Comparison of ENCODE assay signal across 8 mouse cellular contexts in the genomic region with DNA sequence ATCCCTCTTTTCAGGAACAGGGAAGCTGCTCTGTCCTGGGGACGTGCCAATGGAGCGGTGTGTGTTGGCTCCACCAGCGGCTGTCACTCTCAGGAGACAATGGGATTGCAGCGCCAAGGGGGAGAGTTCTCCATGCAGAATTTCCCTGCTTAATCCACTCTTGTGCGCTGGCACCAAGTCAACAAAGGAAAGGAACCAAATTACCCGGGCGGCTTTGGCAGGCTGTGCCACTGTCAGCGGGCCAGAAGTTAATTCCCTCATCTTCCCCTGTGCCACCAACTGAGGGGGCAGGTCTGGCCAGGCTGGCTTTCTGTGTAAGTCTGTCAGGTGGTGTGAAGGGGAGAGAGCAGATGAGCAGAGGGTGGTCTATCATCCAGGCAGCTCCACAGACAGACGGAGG.
DNase-seq lines count a peak whose midpoint lies in the region; ATAC-seq and TF ChIP-seq lines count a peak whose summit lies in the region.

No protein-coding gene starts in this region.

- no peak overlapping the region for H3K9ac ChIP-seq in midbrain, embryonic 14.5 days (replicated peaks; ENCODE audit: low read length)

- no peaks in the 10 kb centered on the region for H3K36me3 ChIP-seq in midbrain, embryonic 14.5 days (ENCODE audit: control insufficient read depth, insufficient read depth, low read length)

- 5% methylated on average over 9 of the region's 9 CpGs for WGBS in midbrain, embryonic 14.5 days

- H3K9me3 ChIP-seq in midbrain, embryonic 14.5 days (ENCODE audit: control insufficient read depth, low read length), result no peaks in the 10 kb centered on the region

- TF ChIP-seq CTCF in gastrocnemius, adult 2 months (IDR thresholded peaks at IDR 0.05), result no peak
- no peak for TF ChIP-seq CTCF in layer of hippocampus, adult 2 months (conservative IDR thresholded peaks at IDR 0.05)

- no peaks in the 10 kb centered on the region for H3K27me3 ChIP-seq in midbrain, embryonic 14.5 days (ENCODE audit: control insufficient read depth, insufficient read depth, low read length)

- peak; percentile 54 for ATAC-seq in midbrain, embryonic 14.5 days (ENCODE audit: low FRiP score, low TSS enrichment)
- no peak for ATAC-seq in erythroid progenitor cell, adult 5-6 weeks (replicated peaks; ENCODE audit: low FRiP score, poor library complexity, severe bottlenecking)

- no peak overlapping the region for H3K4me2 ChIP-seq in midbrain, embryonic 14.5 days (ENCODE audit: low read length)

- peaks cover 35% of the 10 kb centered on the region for H3K4me1 ChIP-seq in midbrain, embryonic 14.5 days (ENCODE audit: control insufficient read depth, insufficient read depth, low read length)

- DNase-seq in heart, adult 11 months, result peak; percentile 91
- DNase-seq in heart, postnatal 25 days (ENCODE audit: low spot score), result no peak
- peak; percentile 51 for DNase-seq in cerebellum, adult 8-10 months
- peak; percentile 19 for DNase-seq in gastrocnemius, adult 2 months
- peak; percentile 61 to 66 for DNase-seq in layer of hippocampus, adult 2 months (ENCODE audit: low spot score in 2 of 2)
- DNase-seq in midbrain, embryonic 14.5 days, result peak; percentile 87
- no peak for DNase-seq in thymus, postnatal 14 days

- no peak overlapping the region for H3K27ac ChIP-seq in gastrocnemius, adult 2 months
- H3K27ac ChIP-seq in layer of hippocampus, adult 2 months, result no peak overlapping the region
- H3K27ac ChIP-seq in midbrain, embryonic 14.5 days (replicated peaks; ENCODE audit: low read depth, low read length), result peak overlapping the region; percentile 28; the same call in 1 of the 2 replicates

- no peak overlapping the region for H3K4me3 ChIP-seq in gastrocnemius, adult 2 months
- no peak overlapping the region for H3K4me3 ChIP-seq in layer of hippocampus, adult 2 months
- no peak overlapping the region for H3K4me3 ChIP-seq in midbrain, embryonic 14.5 days (replicated peaks; ENCODE audit: low read depth, low read length)

- intact Hi-C loops in heart, postnatal 25 days (cut with DNase I), result no loop called here
- intact Hi-C loops in gastrocnemius, adult 2 months (cut with DNase I), result no loop called here

Comparison
In these comparisons a context has a peak if more than half of its experiments do, and no peak if none do; other contexts are left out.
1. DNase-seq: peak in heart, adult 11 months (single experiment), cerebellum, adult 8-10 months (single experiment), gastrocnemius, adult 2 months (single experiment), layer of hippocampus, adult 2 months (2 of 2) and midbrain, embryonic 14.5 days (single experiment); none in heart, postnatal 25 days (single experiment) and thymus, postnatal 14 days (single experiment).